Mouse (Mus musculus): Measurements from ENCODE around the gene Vat1. TPM values are rescaled to one million over a fixed set of nuclear protein-coding genes. Genes with fewer than 3 reads are reported as not detected.
"Not testable (repeated sequence)": the region's sequence is repeated elsewhere in the genome, so short reads cannot be mapped to it uniquely, and the experiment has no call there.

The Vat1 gene
- polyA plus RNA-seq, 1 experiment from 2014 or later = 39.3 TPM

GRCm38 (mm10) chr11:101477194-101477551 is 11.1 kb upstream of the Vat1 start:
- ATAC-seq (ENCODE audit: insufficient number of reproducible peaks, low FRiP score) = no peak
- Histone ChIP-seq H3K9me3 (replicated peaks) (no peaks in the 10 kb centered on the region), H3K4me2 (no peak overlapping the region), H3K36me3 (no peaks in the 10 kb centered on the region), H3K27ac (ENCODE audit: poor library complexity, severe bottlenecking) (no peak overlapping the region), H3K4me1 (replicated peaks) (peaks cover 43% of the 10 kb centered on the region), H3K9ac (no peak overlapping the region), H3K27me3 (replicated peaks) (no peaks in the 10 kb centered on the region), H3K4me3 (no peak overlapping the region)
- 56% methylated on average over 4 of the region's 4 CpGs for WGBS

- not testable (repeated sequence) for H3K27me3 ChIP-seq (replicated peaks); ATAC-seq (ENCODE audit: insufficient number of reproducible peaks, low FRiP score); H3K9ac ChIP-seq; H3K4me3 ChIP-seq; H3K4me2 ChIP-seq; H3K27ac ChIP-seq (ENCODE audit: poor library complexity, severe bottlenecking); H3K9me3 ChIP-seq (replicated peaks); H3K36me3 ChIP-seq
- WGBS = 89% methylated on average over 4 of the region's 4 CpGs
- H3K4me1 ChIP-seq (replicated peaks) = peaks cover 43% of the 10 kb centered on the region
Observed at GRCm38 (mm10) chr11:101476361-101476760, 10.3 kb upstream of the Vat1 start.

GRCm38 (mm10) chr11:101474298-101474697 is 8.3 kb upstream of the Vat1 start:
- no peak overlapping the region for H3K4me3 ChIP-seq
- H3K4me1 ChIP-seq (replicated peaks) = peaks cover 31% of the 10 kb centered on the region
- no peaks in the 10 kb centered on the region for H3K36me3 ChIP-seq
- H3K4me2 ChIP-seq = no peak overlapping the region
- ATAC-seq (ENCODE audit: insufficient number of reproducible peaks, low FRiP score) = no peak
- no peaks in the 10 kb centered on the region for H3K9me3 ChIP-seq (replicated peaks)
- H3K9ac ChIP-seq = no peak overlapping the region
- WGBS = 70% methylated on average over 5 of the region's 5 CpGs
- H3K27ac ChIP-seq (ENCODE audit: poor library complexity, severe bottlenecking) = no peak overlapping the region
- H3K27me3 ChIP-seq (replicated peaks) = no peaks in the 10 kb centered on the region

- H3K9me3 ChIP-seq (replicated peaks); H3K9ac ChIP-seq; H3K27me3 ChIP-seq (replicated peaks); H3K4me3 ChIP-seq; H3K4me2 ChIP-seq; H3K27ac ChIP-seq (ENCODE audit: poor library complexity, severe bottlenecking); ATAC-seq (ENCODE audit: insufficient number of reproducible peaks, low FRiP score); H3K36me3 ChIP-seq: not testable (repeated sequence)
- peaks cover 30% of the 10 kb centered on the region for H3K4me1 ChIP-seq (replicated peaks)
- WGBS = 85% methylated on average over 1 of the region's 1 CpGs
Observed at GRCm38 (mm10) chr11:101473686-101474085, 7.7 kb upstream of the Vat1 start.

- no peak overlapping the region for H3K4me3 ChIP-seq
- no peaks in the 10 kb centered on the region for H3K27me3 ChIP-seq (replicated peaks)
- no peak for ATAC-seq (ENCODE audit: insufficient number of reproducible peaks, low FRiP score)
- peaks cover 34% of the 10 kb centered on the region for H3K4me1 ChIP-seq (replicated peaks)
- no peak overlapping the region for H3K9ac ChIP-seq
- H3K36me3 ChIP-seq = no peaks in the 10 kb centered on the region
- WGBS = 43% methylated on average over 7 of the region's 7 CpGs
- no peak overlapping the region for H3K27ac ChIP-seq (ENCODE audit: poor library complexity, severe bottlenecking)
- H3K9me3 ChIP-seq (replicated peaks) = no peaks in the 10 kb centered on the region
- H3K4me2 ChIP-seq = no peak overlapping the region
Observed at GRCm38 (mm10) chr11:101472336-101472735, 6.3 kb upstream of the Vat1 start.

- Histone ChIP-seq H3K9ac (no peak overlapping the region), H3K36me3 (no peaks in the 10 kb centered on the region), H3K4me1 (replicated peaks) (peaks cover 38% of the 10 kb centered on the region), H3K4me3 (no peak overlapping the region), H3K27me3 (replicated peaks) (no peaks in the 10 kb centered on the region), H3K9me3 (replicated peaks) (no peaks in the 10 kb centered on the region), H3K27ac (ENCODE audit: poor library complexity, severe bottlenecking) (no peak overlapping the region), H3K4me2 (no peak overlapping the region)
- 40% methylated on average over 3 of the region's 3 CpGs for WGBS
- no peak for ATAC-seq (ENCODE audit: insufficient number of reproducible peaks, low FRiP score)
Observed at GRCm38 (mm10) chr11:101471926-101472325, 5.9 kb upstream of the Vat1 start.

GRCm38 (mm10) chr11:101470206-101470605 is 4.2 kb upstream of the Vat1 start:
- Histone ChIP-seq H3K4me3 (no peak overlapping the region), H3K9me3 (replicated peaks) (no peaks in the 10 kb centered on the region), H3K27ac (ENCODE audit: poor library complexity, severe bottlenecking) (peak overlapping the region; percentile 39; the same call in 1 of the 2 replicates), H3K27me3 (replicated peaks) (no peaks in the 10 kb centered on the region), H3K36me3 (no peaks in the 10 kb centered on the region), H3K4me1 (replicated peaks) (peaks cover 42% of the 10 kb centered on the region), H3K4me2 (peak overlapping the region; percentile 22), H3K9ac (peak overlapping the region; percentile 26; the same call in 1 of the 2 replicates)
- ATAC-seq (ENCODE audit: insufficient number of reproducible peaks, low FRiP score) = no peak
- WGBS = 29% methylated on average over 7 of the region's 7 CpGs

GRCm38 (mm10) chr11:101469155-101469554 is 3.1 kb upstream of the Vat1 start:
- WGBS = 60% methylated on average over 4 of the region's 4 CpGs
- no peak overlapping the region for H3K27ac ChIP-seq (ENCODE audit: poor library complexity, severe bottlenecking)
- H3K9ac ChIP-seq = peak overlapping the region; percentile 87
- no peaks in the 10 kb centered on the region for H3K27me3 ChIP-seq (replicated peaks)
- peaks cover 46% of the 10 kb centered on the region for H3K4me1 ChIP-seq (replicated peaks)
- peak overlapping the region; percentile 95 for H3K4me2 ChIP-seq
- H3K4me3 ChIP-seq = peak overlapping the region; percentile 77
- no peaks in the 10 kb centered on the region for H3K9me3 ChIP-seq (replicated peaks)
- no peaks in the 10 kb centered on the region for H3K36me3 ChIP-seq
- no peak for ATAC-seq (ENCODE audit: insufficient number of reproducible peaks, low FRiP score)

GRCm38 (mm10) chr11:101468731-101469130 is 2.7 kb upstream of the Vat1 start:
- Histone ChIP-seq H3K36me3 (no peaks in the 10 kb centered on the region), H3K27ac (ENCODE audit: poor library complexity, severe bottlenecking) (peak overlapping the region; percentile 44; the same call in 1 of the 2 replicates), H3K4me1 (replicated peaks) (peaks cover 50% of the 10 kb centered on the region), H3K4me2 (peak overlapping the region; percentile 95), H3K9ac (peak overlapping the region; percentile 87), H3K27me3 (replicated peaks) (no peaks in the 10 kb centered on the region), H3K9me3 (replicated peaks) (no peaks in the 10 kb centered on the region), H3K4me3 (peak overlapping the region; percentile 77)
- ATAC-seq (ENCODE audit: insufficient number of reproducible peaks, low FRiP score) = no peak
- WGBS = 5% methylated on average over 13 of the region's 13 CpGs

GRCm38 (mm10) chr11:101468263-101468688 is 2.2 kb upstream of the Vat1 start:
- Histone ChIP-seq H3K9ac (peak overlapping the region; percentile 87), H3K36me3 (no peaks in the 10 kb centered on the region), H3K27ac (ENCODE audit: poor library complexity, severe bottlenecking) (peak overlapping the region; percentile 44), H3K4me2 (peak overlapping the region; percentile 95), H3K4me1 (replicated peaks) (peaks cover 53% of the 10 kb centered on the region), H3K4me3 (peak overlapping the region; percentile 77), H3K27me3 (replicated peaks) (no peaks in the 10 kb centered on the region), H3K9me3 (replicated peaks) (no peaks in the 10 kb centered on the region)
- ATAC-seq (ENCODE audit: insufficient number of reproducible peaks, low FRiP score) = no peak; the same call in 1 of the 2 replicates
- 1% methylated on average over 30 of the region's 31 CpGs for WGBS

GRCm38 (mm10) chr11:101467477-101468262 is 1.6 kb upstream of the Vat1 start:
- no peaks in the 10 kb centered on the region for H3K9me3 ChIP-seq (replicated peaks)
- ATAC-seq (ENCODE audit: insufficient number of reproducible peaks, low FRiP score) = peak; percentile 83
- H3K4me2 ChIP-seq = peak overlapping the region; percentile 95
- H3K27ac ChIP-seq (ENCODE audit: poor library complexity, severe bottlenecking) = peak overlapping the region; percentile 44
- H3K36me3 ChIP-seq = 0 out of 2 replicates have a peak, but pooled peaks cover under 1% of the 10 kb centered on the region
- H3K9ac ChIP-seq = peak overlapping the region; percentile 87
- no peaks in the 10 kb centered on the region for H3K27me3 ChIP-seq (replicated peaks)
- under 1% methylated on average over 51 of the region's 54 CpGs for WGBS
- H3K4me1 ChIP-seq (replicated peaks) = peaks cover 56% of the 10 kb centered on the region
- H3K4me3 ChIP-seq = peak overlapping the region; percentile 77
